Comparison of ENCODE assay signal across 33 mouse cellular contexts in genomic region chr9:88501846-88502245, GRCm38 (mm10). TPM values are rescaled to one million over a fixed set of nuclear protein-coding genes. Genes with fewer than 3 reads are reported as not detected.
"Had no signal": no experiment of that assay in that cellular context is flagged by ENCODE, and none has a peak within 500 bp of the region (broad histone marks: within the 10 kb centered on the region; RNA-seq: fewer than 3 reads in every experiment).

No protein-coding gene starts in this region.

- H3K9me3 ChIP-seq: embryonic facial prominence, embryonic 10.5 days; embryonic facial prominence, embryonic 12.5 days; embryonic facial prominence, embryonic 13.5 days; embryonic facial prominence, embryonic 15.5 days; forebrain, embryonic 10.5 days; forebrain, embryonic 12.5 days; forebrain, embryonic 13.5 days; forebrain, embryonic 15.5 days; heart, embryonic 10.5 days; heart, embryonic 12.5 days had no signal

- H3K36me3 ChIP-seq: embryonic facial prominence, embryonic 10.5 days; embryonic facial prominence, embryonic 12.5 days; embryonic facial prominence, embryonic 13.5 days; embryonic facial prominence, embryonic 15.5 days; forebrain, embryonic 10.5 days; forebrain, embryonic 12.5 days; forebrain, embryonic 15.5 days; heart, embryonic 10.5 days; heart, embryonic 12.5 days had no signal

- H3K27me3 ChIP-seq: embryonic facial prominence, embryonic 12.5 days; embryonic facial prominence, embryonic 13.5 days; embryonic facial prominence, embryonic 15.5 days; forebrain, embryonic 12.5 days; forebrain, embryonic 13.5 days; forebrain, embryonic 15.5 days; heart, embryonic 12.5 days had no signal

- H3K4me2 ChIP-seq: embryonic facial prominence, embryonic 12.5 days; embryonic facial prominence, embryonic 13.5 days; embryonic facial prominence, embryonic 15.5 days; forebrain, embryonic 12.5 days; forebrain, embryonic 13.5 days; forebrain, embryonic 15.5 days; heart, embryonic 11.5 days; heart, embryonic 12.5 days had no signal

- ATAC-seq: forebrain, embryonic 13.5 days; forebrain, embryonic 14.5 days; forebrain, embryonic 15.5 days; forebrain, embryonic 16.5 days; forebrain, postnatal 0 days had no signal

- DNase-seq: cerebellum, adult 9-11 months; cerebellum, postnatal 10 days; cerebellum, postnatal 14 days; cerebellum, postnatal 25 days; cerebellum, postnatal 36 days; embryo, embryonic 11 days; forebrain, postnatal 0 days; gastrocnemius, adult 2 months; gastrocnemius, postnatal 10 days; gastrocnemius, postnatal 14 days; gastrocnemius, postnatal 25 days; gastrocnemius, postnatal 36 days; heart, adult 18-20 months; heart, adult 2 months had no signal

- H3K27ac ChIP-seq: embryonic facial prominence, embryonic 10.5 days; embryonic facial prominence, embryonic 12.5 days; embryonic facial prominence, embryonic 13.5 days; embryonic facial prominence, embryonic 15.5 days; forebrain, embryonic 10.5 days; forebrain, embryonic 12.5 days; forebrain, embryonic 13.5 days; forebrain, embryonic 15.5 days; gastrocnemius, adult 2 months; heart, adult 2 months; heart, embryonic 10.5 days had no signal

- H3K9ac ChIP-seq: embryonic facial prominence, embryonic 12.5 days; embryonic facial prominence, embryonic 13.5 days; embryonic facial prominence, embryonic 15.5 days; forebrain, embryonic 12.5 days; forebrain, embryonic 13.5 days; forebrain, embryonic 15.5 days; forebrain, postnatal 0 days; heart, embryonic 12.5 days had no signal

- H3K4me3 ChIP-seq: embryonic facial prominence, embryonic 10.5 days; embryonic facial prominence, embryonic 12.5 days; embryonic facial prominence, embryonic 13.5 days; embryonic facial prominence, embryonic 15.5 days; erythroblast, embryonic 14.5 days; forebrain, embryonic 10.5 days; forebrain, embryonic 12.5 days; forebrain, embryonic 13.5 days; forebrain, embryonic 15.5 days; gastrocnemius, adult 2 months; heart, adult 2 months; heart, embryonic 10.5 days; heart, embryonic 12.5 days had no signal

- H3K4me1 ChIP-seq: embryonic facial prominence, embryonic 10.5 days; embryonic facial prominence, embryonic 12.5 days; embryonic facial prominence, embryonic 13.5 days; embryonic facial prominence, embryonic 15.5 days; forebrain, embryonic 12.5 days; forebrain, embryonic 15.5 days; heart, embryonic 10.5 days had no signal

RNA-seq across cellular contexts. Expression of gene Gm20537, which starts 45.4 kb away (rescaled TPM):
- total RNA-seq: common myeloid progenitor, adult 5-6 weeks; gastrocnemius, adult 18-20 months; gastrocnemius, adult 2 months; gastrocnemius, postnatal 10 days; granulocyte monocyte progenitor cell, adult 5-6 weeks had no signal
- polyA plus RNA-seq: embryonic facial prominence, embryonic 11.5 days; erythroblast, embryonic 14.5 days; forebrain, postnatal 0 days; gonadal fat pad, adult 2 months; heart, adult 2 months had no signal
